Mouse (Mus musculus) layer of hippocampus, postnatal 14 days (tissue): ENCODE results near the gene Fgfr2. TPM values are rescaled to one million over a fixed set of nuclear protein-coding genes. Genes with fewer than 3 reads are reported as not detected.

Source experiments
- DNase-seq, 2 experiments: peaks; one replicate each; pipeline ENCODE4 v3.0.0; 2021 to 2022; ENCODE audit warnings: low spot score in 2 of 2, mixed read lengths in 1 of 2
- total RNA-seq, 2 experiments: library from RNA; stranded (reverse); gene quantifications; 2 replicates each; pipeline ENCODE4 v1.2.3; 2021

Gene Fgfr2
- total RNA-seq, 2 experiments from 2014 or later, result 38.3 to 40.2 TPM

DNA sequence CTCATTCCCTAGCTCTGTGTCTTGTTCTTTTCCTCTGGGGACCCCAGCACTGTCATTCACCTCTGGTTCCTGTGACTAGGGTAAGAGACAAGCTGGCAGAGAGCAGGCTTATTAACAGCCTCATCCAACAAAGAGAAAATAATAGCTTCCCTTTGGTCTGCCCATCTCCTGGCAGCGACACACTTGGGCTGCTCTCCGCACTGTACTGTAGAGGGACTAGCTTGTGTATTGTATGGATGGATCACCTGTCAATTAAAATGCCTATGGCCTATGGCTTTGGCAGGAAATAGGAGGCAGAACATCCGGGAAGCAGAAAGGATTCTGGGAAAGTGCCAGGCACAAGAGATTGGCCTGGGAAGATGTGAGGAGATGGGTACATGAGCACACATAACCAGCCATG, 960.9 kb downstream of the Fgfr2 start:
- DNase-seq, result no peak

DNA sequence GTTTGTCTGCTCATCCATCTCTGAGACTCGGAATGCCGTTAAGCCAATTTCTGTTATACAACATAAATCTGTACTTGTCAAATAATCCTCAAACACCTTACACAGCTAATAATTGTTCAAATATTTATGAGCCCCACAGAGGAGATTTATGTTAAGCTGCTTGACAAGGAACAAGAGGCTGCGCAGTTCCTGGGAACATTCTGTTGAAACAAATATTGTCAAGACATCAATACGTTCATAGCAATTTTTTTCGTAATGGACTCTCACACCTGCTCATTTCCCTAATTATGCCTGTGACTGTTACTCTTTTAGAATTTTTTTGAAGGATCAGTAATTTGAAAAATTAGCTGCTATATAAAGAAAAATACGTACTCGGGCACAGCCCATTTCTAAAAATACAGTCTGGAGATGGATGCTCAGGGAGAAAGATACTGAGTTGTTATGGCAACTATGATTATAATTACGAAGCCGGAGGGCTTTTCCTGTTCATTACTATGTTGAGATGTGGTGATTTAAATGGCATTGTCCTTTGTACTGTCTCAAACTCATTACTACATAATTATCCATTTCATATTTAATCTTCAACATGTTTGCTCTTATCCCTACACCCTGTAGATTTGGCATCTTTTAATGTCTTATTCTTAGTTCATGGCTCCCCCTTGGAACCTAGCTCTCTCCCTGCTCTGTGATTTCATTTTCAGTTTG, 964.7 kb downstream of the Fgfr2 start:
- no peak for DNase-seq

DNA sequence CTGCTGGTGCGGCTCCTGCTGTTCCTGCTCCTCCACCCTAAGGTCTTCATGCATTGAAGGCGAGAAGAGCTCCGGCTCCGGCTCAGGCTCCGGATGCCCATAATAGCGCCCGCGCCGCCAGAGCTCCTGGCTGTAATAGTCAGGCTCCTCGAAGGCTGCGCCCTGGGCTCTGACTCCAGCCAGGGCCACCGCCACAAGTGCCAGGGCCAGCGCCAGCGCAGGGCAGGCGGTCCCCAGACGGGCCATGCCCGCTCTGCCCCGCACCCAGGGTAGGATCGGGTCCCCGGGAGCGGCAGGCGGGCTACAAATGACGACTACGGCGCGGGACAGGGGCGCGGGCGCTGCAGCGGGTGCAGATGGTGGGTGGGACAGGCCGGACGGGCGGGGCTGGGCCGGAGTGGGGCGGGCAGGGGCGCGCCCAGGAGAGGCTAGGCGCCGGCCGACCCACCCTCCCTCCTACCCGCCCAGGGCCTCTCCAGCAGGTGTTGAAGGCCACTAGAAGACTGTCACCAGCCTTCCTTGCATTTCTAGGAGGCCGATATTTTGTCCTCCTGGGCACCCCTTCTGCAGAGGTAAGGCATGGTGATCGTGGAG, 968.7 kb downstream of the Fgfr2 start, which contains the start of gene Cpxm2:
TSS of gene Cpxm2 (minus strand) at position 372 of the 594 bp plus-strand sequence.
- DNase-seq, result no peak

DNA sequence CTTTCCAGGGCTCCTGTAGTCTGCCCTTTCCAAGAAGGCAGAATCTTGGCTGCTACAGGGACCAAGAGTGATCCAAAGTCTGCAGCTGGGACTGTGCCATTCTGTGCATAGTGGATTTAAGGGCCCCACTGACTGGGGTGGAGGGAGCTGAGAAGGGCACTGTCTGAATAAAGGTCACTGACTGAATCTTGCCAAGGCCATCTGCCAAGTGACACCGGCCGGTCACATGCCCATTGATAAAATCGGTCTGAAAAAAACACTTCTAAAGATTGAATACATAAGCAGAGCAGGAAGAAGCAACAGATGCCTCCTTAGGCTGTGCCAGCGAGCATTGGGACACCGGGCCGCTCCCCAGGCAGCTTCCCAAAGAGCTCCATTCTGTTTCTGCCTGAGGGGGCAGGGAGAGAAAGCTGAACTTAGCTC, 969.4 kb downstream of the Fgfr2 start:
- peak; percentile 50 to 71 for DNase-seq

DNA sequence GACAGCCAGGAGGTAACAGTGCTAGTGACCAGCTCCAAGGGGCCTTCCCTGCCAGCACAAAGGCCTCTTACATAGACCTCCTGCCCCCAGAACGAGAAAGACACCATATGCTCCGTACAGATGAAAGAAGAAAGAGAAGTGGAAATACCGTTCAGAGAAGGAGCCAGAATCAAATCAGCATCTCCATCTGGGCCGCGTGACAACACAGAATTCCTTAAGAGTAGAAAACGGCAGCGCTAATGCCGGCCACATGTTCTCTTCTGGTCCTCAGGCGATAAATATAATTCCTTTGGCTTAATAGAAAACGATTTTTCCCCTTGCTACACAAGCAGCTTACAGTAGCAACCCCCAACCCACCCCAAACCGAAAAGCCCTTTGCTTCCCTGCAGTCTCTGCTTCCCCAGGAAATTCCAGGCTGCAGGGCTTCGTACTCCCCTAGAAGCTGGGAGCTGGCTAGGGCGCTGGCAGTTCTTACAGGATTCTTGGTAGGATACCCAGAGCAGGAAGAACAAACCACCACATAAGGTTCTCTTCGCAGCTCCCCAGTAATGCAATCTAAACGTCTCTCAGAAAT, 977.8 kb downstream of the Fgfr2 start:
- DNase-seq, result no peak

DNA sequence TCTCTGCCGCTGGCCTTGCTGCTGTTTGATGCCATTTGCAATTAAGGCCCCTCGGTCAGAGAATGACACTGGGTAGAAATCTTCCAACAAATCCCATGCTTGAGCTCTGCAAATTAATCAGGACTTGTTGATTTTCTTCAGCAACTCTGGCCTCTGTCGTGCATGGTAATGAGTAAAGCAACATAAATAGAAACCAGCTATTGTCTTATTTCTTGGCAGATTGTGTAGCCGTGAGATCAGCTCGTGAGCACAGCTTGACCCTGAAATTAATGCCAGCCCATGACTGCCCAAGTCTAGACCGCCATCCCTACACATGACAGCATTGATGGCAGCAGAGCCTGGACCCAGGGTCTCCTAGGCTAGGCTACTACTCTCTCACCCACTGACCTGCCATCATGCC, 994.5 kb downstream of the Fgfr2 start:
- DNase-seq, result peak in 1 of 2 experiments; percentile 5

DNA sequence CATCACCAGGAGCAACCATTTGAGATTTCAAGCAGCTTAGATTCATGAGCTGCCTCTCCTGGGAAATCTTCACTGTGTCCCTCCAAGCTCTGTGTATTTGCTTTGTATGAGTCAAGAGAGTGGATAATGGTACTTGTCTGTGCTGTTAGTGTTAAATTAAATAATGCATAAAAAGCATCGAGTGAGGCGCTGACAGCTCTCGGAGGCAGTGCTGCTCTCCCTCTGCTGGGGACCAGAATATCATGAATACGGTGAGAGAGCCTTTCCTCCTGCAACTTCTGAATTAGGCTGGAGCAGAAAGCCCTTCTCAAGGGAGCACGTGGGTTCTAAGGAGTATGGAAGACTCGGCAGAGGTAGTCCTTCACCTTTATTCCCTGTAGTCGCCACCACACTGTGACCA, 998.2 kb downstream of the Fgfr2 start:
- no peak for DNase-seq

DNA sequence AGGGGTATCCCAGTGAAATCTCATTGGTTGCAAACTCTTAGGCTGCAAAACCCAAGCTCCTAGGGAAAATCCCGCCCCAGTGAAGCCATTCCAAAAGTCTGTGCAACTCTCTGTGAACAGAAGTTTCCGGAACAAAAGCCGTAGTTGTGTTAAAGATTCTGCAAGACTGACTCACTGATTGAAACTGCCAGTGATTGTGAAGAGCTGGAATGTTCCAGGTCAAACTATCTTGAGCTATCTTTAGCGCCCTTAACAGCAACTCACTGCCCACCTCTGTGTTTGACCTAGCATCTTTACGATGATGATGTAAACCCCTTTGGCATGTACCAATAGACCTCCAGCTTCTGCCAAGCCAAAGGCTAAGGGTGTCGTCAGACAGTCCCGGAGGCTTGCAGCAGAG, 999.9 kb downstream of the Fgfr2 start:
- DNase-seq, result no peak

DNA sequence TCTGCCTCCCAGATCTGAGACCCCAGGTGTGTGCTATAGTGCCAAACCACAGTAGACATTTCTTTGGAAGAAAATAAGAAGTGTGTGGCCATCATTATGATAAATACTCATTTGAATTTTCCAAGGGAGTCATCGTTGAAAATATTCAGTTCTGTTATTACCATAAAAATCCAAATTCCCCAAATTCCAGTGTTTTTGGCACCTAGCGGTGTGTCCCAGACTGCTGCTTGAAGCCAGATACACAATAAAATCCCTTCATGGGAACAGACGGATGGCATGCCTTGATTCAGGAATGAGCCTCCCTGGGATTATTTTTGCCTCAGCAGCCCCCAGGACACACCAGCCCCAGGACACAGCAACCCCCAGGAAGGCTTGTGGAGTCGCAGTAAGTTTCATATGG, 1003.3 kb downstream of the Fgfr2 start:
- DNase-seq, result no peak

DNA sequence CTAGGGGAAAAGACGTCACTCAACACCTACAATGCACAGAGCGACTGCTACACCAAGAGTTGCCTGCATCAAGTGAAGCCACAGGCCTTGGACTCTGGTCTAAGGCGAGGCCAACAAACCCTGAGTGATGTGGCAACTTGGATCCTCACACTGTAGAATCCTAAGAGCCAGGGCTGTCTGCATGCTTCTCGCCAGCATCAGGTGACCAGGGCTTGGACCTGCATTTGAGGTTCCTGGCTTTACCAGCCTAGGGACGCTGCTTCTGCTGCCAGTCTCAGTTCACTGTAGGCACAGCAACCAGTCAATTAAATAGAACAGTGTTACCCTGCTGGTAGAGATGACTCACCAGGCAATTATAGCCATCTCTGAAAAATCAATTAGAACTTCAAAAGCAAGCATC, 1011.4 kb downstream of the Fgfr2 start:
- DNase-seq, result no peak

DNA sequence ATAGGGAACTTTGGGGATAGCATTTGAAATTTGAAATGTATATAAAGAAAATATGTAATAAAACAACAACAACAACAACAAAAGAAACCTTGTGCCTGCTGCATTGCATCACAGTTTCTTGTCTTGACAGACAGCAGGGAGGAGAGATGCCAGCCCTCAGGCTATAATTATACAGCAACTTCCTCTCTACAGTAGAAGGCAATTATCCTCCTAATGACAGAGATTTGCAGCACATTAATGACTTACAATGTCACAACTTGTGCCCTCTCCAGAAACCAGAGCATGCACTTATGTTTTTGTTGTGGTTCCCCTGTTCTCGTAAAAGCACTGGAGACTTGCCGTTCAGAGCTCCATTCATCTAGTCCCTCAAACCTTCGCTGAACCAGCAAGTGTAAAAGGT, 1012.8 kb downstream of the Fgfr2 start:
- no peak for DNase-seq

DNA sequence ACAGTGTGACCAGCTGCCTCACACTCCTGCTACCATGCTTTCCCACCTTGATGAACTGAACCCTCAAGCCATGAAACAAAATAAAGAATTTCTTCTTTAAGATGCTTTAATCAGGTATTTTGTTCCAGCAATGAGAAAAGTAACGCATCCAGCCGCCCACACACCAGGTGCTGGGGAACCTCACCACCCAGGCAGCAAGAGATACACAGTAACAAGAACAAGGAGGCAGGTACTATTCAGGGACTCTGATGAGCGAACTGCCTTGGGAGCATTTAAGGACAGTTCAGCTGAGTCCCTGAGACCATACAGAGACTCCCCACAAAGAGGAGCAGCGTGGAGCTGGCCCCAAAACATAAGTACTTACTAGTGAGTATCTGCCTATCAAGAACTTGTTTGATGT, 1016.3 kb downstream of the Fgfr2 start:
- DNase-seq, result no peak

DNA sequence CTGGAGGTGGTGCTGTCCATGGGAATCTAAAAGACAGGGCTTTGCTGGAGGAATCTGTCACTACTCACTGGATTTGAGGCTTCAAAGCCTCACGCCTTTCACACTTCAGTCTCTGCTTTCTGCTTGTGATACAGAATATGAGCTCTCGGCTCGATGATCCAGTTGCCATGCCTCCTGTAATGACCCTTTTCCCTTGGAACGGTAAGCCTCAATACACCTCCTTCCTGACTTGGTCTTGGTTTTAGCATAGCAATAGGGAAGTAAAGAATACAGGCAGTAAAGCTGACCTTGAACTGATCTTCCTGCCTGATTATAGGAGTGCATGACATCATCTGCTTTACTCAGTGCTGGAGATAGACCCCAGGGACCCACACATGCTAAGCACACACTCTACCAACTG, 1017.8 kb downstream of the Fgfr2 start:
- DNase-seq, result no peak

DNA sequence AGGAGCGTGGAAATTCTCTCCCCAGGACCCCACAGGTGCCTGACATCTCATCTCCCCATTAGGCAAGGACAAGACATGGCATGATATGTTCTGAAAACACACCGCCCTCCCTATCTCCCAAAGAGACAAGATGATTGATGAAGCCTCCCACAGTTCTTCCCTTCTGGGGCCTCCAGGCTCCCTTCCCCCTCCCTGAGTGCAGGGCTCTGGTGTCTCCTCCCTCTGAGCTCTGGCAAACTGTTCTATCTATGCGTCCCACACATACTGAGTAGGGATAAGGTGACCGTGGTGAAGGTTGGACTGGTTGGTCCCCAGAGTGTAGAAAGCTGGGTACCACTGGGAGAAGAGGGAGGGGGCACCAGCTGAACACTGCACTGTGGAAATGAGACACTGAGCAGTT, 1024.7 kb downstream of the Fgfr2 start:
- DNase-seq, result no peak

DNA sequence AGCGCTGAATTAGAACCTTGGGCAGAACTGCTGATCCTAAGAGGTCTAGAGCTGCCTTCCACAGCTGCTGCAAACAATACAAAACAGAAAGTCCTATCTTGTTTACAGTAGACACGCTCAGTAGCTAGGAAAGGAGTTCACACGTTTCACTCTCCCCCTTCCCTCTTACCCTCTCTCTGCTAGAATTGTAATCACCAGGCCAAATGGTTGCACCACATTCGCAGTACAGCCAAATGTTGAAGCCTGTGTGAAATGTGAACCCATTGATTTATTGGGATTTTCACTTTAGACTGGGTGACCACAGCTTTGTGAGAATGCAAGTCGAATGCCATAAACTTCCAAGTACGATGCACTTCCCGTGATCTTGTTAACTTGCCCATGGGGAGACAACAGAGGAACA, 1028.5 kb downstream of the Fgfr2 start:
- DNase-seq, result no peak

DNA sequence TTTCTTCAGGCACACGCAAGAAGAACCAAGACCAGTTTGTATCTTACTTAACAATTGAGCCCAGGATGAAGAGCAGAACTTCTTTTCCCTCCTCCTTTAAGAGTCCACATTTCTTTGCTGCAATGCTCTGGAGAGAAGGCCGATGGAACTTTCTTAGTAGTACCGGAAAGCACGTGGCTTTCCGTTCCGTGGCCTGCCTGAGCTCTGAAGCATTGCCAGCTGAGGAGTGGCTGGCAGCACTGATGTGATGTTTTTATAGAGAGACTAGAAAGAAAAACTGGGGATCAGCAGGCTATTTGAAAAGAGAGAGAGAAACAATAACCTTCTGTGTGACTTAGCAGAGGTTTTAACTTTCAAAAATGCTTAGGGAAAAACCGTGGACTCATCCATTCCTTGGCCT, 1031.6 kb downstream of the Fgfr2 start:
- no peak for DNase-seq

DNA sequence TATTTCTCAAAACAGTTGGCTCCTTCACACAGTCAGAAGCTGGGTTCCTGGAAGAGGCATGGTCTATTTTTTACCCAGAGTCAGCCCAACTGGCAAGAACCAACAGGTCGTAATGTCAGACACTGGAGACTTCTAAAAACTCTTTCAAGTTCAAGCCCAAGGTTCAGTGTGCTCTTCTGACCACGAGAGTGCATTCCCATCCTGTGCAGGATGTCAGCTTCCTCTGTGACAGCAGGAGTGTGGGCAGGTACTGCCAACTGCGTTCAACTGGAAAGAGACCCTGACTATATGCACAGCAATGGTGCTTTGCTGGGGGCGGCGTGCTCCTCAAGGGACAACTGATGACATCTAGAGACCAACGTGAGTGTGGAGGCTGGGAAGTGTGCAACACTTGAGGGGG, 1034.5 kb downstream of the Fgfr2 start:
- peak in 1 of 2 experiments; percentile 36 for DNase-seq

DNA sequence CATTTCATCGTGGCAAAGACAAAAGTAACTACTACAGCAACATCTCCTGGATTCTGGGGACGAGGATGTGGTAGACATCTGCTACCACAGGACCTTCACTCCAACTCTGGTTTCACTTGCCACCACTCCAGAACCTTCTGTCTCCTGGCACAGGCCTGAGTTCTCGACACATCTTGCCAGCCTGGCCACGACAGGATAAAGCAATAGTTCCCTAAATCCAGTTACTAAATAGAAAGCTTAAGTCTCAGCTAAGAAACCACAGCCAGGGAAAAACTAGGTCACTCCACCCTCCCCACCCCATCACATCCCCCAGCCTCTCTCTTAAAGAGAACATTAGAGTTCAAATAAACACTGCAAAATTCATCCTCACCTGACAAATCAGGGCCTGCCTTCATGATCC, 1035.0 kb downstream of the Fgfr2 start:
- DNase-seq, result no peak

DNA sequence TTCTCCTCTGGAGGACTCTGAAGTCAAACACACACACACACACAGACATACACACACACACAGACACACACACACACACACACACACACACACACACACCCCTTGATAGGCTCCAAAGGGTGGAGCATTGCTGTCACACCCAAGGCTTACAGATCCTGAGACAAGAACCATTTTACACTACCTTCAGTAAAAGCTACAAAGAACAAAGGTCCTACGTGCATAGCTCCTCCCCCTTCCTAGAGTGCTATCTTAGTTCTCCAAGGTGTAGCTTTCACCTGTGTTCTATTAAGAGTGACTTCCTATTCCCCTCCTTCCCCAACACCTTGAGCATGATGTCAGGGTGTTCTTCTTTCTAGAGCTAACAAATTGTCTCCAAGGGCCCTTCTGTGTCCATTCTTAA, 1047.3 kb downstream of the Fgfr2 start:
- no peak for DNase-seq

DNA sequence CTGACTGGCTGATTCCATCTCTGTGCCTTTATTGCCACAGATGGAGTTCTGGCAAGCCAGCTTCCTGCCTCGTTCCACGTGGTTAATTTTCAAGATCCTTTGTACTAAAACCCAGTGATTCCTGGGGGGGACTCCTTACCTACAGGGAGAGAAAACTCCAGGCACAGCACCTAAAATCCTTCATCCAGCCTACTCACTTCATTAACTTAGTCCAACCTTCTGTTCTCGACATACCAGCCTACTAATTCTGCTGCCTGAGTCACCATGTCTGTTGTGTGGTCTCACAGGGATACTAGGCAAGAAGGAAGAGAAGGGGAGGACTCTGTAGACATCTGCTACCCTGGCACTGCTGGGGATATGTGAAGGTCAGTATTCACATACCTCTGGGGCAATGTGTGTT, 1048.6 kb downstream of the Fgfr2 start:
- peak in 1 of 2 experiments; percentile 15 for DNase-seq

DNA sequence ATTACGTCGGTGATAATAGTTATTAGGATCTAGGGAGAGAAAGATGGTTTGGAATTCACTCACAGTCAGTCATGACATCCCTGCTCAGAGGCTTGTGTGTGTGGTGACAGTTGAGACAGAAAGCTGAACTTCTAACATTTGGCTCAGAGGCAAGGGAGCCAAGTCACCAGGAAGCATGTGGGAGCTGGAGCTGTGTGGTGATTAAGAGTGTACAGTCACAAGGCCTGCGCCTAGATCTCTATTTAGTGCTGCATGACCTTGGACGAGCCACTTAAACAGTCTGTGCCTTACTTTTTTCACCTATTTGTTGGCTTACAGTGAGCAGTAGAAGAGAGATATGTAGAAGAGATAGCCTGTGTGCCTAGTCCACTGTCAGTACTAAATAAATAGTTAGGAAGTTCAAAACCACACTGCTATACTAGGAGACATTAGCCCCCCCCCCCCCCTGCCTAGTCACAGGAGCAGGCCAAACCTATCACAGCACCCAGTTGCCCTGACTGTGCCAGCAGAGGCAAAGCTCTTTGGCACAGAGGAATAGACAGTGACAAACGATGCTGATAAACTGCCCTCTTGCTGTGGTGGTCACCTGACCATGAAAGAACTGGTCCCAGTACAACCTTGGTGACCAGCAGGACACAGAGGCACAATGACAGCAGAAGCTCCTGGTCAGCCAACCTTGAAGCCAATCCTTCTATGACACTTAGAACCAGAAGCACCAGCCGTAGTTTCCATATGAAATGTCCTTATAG, 1052.1 kb downstream of the Fgfr2 start:
- no peak for DNase-seq

DNA sequence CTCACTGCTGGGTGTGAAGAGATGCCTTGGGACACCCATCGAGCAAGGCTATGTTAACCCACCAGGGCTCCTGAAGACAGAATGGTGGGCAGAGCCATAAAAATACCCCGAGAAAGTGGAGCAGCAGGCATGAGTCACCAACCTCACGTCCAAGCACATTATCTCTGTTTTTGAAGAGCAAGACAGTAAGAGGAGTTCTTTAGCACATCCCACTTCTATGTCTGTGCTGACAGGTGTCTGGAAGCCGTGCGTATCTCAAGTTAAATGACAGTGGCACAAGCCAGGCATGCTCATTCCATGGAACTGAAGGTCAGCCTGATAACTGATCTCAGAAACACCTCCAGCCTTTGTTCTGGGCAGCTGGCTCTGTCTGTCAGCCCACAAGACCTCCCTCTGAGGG, 1055.2 kb downstream of the Fgfr2 start:
- DNase-seq, result no peak
